In the genomic region with DNA sequence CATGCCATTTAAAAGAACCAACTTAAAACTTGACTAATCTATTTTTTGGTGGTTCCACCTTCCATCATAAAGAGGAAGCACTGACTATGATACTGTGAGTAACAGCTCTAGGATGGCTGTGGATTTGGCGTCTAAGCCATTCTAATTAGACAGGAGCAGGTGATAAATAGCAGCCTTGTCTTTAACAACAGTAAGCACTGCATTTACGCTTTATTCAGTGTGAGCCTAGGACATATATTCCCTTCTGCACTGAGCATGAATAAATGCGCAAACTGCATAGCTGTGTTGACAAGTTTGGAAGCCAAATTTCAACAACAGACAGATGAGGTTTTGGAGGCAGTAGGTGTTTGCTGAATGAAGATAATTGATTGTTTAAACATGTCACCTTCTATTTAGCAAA, we compare ENCODE assay signal across 17 mouse cellular contexts.
"Had no signal": no experiment of that assay in that cellular context is flagged by ENCODE, and none has a peak within 500 bp of the region (broad histone marks: within the 10 kb centered on the region; RNA-seq: fewer than 3 reads in every experiment).

No protein-coding gene starts in this region.

- H3K4me3 ChIP-seq: midbrain, embryonic 10.5 days; midbrain, embryonic 12.5 days; myocyte; neural tube, embryonic 13.5 days; neural tube, embryonic 15.5 days; stomach, embryonic 15.5 days had no signal

- ATAC-seq: midbrain, embryonic 16.5 days had no signal

- H3K27ac ChIP-seq: midbrain, embryonic 10.5 days; midbrain, embryonic 12.5 days; neural tube, embryonic 13.5 days; neural tube, embryonic 15.5 days; stomach, embryonic 15.5 days; stomach, postnatal 0 days had no signal

- H3K4me2 ChIP-seq: lung, embryonic 14.5 days; midbrain, embryonic 12.5 days; neural tube, embryonic 13.5 days; neural tube, embryonic 15.5 days; stomach, embryonic 15.5 days had no signal

- H3K9ac ChIP-seq: lung, embryonic 14.5 days; midbrain, embryonic 12.5 days; neural tube, embryonic 13.5 days; neural tube, embryonic 15.5 days; stomach, embryonic 15.5 days had no signal

- H3K4me1 ChIP-seq: midbrain, embryonic 10.5 days; midbrain, embryonic 12.5 days; neural tube, embryonic 13.5 days; neural tube, embryonic 15.5 days; stomach, embryonic 15.5 days had no signal

- H3K36me3 ChIP-seq: midbrain, embryonic 10.5 days; midbrain, embryonic 12.5 days; neural tube, embryonic 13.5 days; neural tube, embryonic 15.5 days; stomach, embryonic 15.5 days had no signal

- DNase-seq: lung, adult 18-20 months; lung, embryonic 14.5 days; lung, postnatal 14 days; lung, postnatal 4 days; midbrain, embryonic 14.5 days; right cerebral cortex, postnatal 14 days; thymus, adult 2 months; thymus, postnatal 25 days; thymus, postnatal 4 days had no signal

- H3K27me3 ChIP-seq: midbrain, embryonic 12.5 days; neural tube, embryonic 13.5 days; neural tube, embryonic 15.5 days; stomach, embryonic 15.5 days had no signal

- H3K9me3 ChIP-seq: midbrain, embryonic 10.5 days; midbrain, embryonic 12.5 days; neural tube, embryonic 13.5 days; neural tube, embryonic 15.5 days; stomach, embryonic 15.5 days had no signal
